Mouse (Mus musculus) spleen, adult 2 months (tissue): ENCODE measurements around the gene Jrkl. TPM values are rescaled to one million over a fixed set of nuclear protein-coding genes. Genes with fewer than 3 reads are reported as not detected.

Experiments
- DNase-seq, 2 experiments: peaks; one replicate each; pipeline versions ENCODE4 v3.0.0 to v3.0.0-alpha.2; 2012 to 2021; ENCODE audit warnings: low spot score in 2 of 2, low read depth in 1 of 2
- H3K27ac ChIP-seq: fragments of 200-500 bp; 2 replicates; pipeline ENCODE4 v1.5.1; 2012; ENCODE audit warnings: low read length, inconsistent platforms; ENCODE audit not compliant: insufficient read depth
- H3K27me3 ChIP-seq: fragments of 200-500 bp; 2 replicates; pipeline ENCODE4 v1.6.1; 2012; ENCODE audit warnings: mild to moderate bottlenecking, moderate library complexity, low read length, inconsistent platforms; ENCODE audit not compliant: control insufficient read depth, insufficient read depth
- H3K36me3 ChIP-seq: fragments of 200-500 bp; 2 replicates; pipeline ENCODE4 v1.6.1; 2012; ENCODE audit warnings: mild to moderate bottlenecking, low read length, inconsistent platforms; ENCODE audit not compliant: control insufficient read depth, insufficient read depth
- H3K4me1 ChIP-seq: fragments of 200-500 bp; 2 replicates; pipeline ENCODE4 v1.6.1; 2011; ENCODE audit warnings: inconsistent platforms; ENCODE audit not compliant: control insufficient read depth, insufficient read depth, insufficient read length
- H3K4me3 ChIP-seq: fragments of 200-500 bp; 2 replicates; pipeline ENCODE4 v1.5.1; 2011; ENCODE audit warnings: mild to moderate bottlenecking, inconsistent platforms; ENCODE audit not compliant: insufficient read depth, insufficient read length; ENCODE audit errors: extremely low read depth
- CTCF ChIP-seq: fragments of 200-500 bp; IDR thresholded peaks from 2 replicates; pipeline ENCODE4 v1.5.1; 2011; ENCODE audit warnings: mild to moderate bottlenecking, inconsistent platforms; ENCODE audit not compliant: insufficient read depth, insufficient read length, insufficient replicate concordance; ENCODE audit errors: extremely low read depth
- POLR2A ChIP-seq: fragments of 200-500 bp; IDR thresholded peaks from 2 replicates; pipeline ENCODE4 v1.6.1; 2011; ENCODE audit warnings: low read depth, low read length, inconsistent platforms
- WGBS: fragments of 180-500 bp; shearing (Covaris S2); methylation state at CpG from one replicate; pipeline ENCODE4 v1.1.7; 2018; 5-methylcytosine and 5-hydroxymethylcytosine counted together
- polyA plus RNA-seq: library from polyadenylated mRNA; depleted of rRNA; stranded (reverse); fragments of >200 nt; gene quantifications from 2 replicates; pipeline ENCODE4 v1.2.3, GENCODE M21; 2012; rRNA removed

The Jrkl gene
- polyA plus RNA-seq, 1 experiment, result 0.30 TPM

- 87% methylated on average over 2 of the region's 2 CpGs for WGBS
- DNase-seq, result no peak
- TF ChIP-seq POLR2A, result no peak
- no peak for TF ChIP-seq CTCF
- Histone ChIP-seq H3K4me3 (no peak overlapping the region), H3K27ac (no peak overlapping the region), H3K27me3 (no peaks in the 10 kb centered on the region), H3K4me1 (no peaks in the 10 kb centered on the region), H3K36me3 (no peaks in the 10 kb centered on the region)
Observed at GRCm38 (mm10) chr9:13206369-13206768, 39.3 kb downstream of the Jrkl start.

DNA sequence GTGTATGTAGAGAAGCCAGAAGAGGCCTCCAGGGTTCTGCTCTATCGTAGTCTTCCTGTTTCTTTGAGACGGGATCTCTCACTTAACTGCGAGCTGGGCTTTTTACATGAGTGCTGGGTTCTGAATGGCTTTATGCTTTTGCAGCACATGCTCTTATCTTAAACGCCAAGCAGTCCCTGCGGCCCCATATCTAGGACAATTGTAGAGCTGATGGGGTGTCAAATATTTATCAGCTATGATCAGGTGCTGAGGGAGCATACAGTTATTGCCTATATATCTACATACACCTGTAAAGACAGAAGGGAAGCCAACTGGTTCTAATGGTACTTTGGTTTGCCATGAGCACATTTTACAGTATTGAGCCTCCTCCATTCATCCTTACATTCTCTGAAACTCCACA is 41.9 kb downstream of the Jrkl start:
- H3K36me3 ChIP-seq, result no peaks in the 10 kb centered on the region
- no peak for DNase-seq
- WGBS, result 78% methylated on average over 5 of the region's 5 CpGs
- no peaks in the 10 kb centered on the region for H3K27me3 ChIP-seq
- no peak overlapping the region for H3K4me3 ChIP-seq
- TF ChIP-seq CTCF, result no peak
- TF ChIP-seq POLR2A, result no peak
- no peak overlapping the region for H3K27ac ChIP-seq
- H3K4me1 ChIP-seq, result no peaks in the 10 kb centered on the region

GRCm38 (mm10) chr9:13203109-13203508 is 42.5 kb downstream of the Jrkl start:
- Histone ChIP-seq H3K36me3 (no peaks in the 10 kb centered on the region), H3K27ac (no peak overlapping the region), H3K4me3 (no peak overlapping the region), H3K4me1 (no peaks in the 10 kb centered on the region), H3K27me3 (no peaks in the 10 kb centered on the region)
- TF ChIP-seq CTCF (no peak), POLR2A (no peak)
- WGBS, result 32% methylated on average over 1 of the region's 1 CpGs
- no peak for DNase-seq

- Histone ChIP-seq H3K4me1 (no peaks in the 10 kb centered on the region), H3K27me3 (no peaks in the 10 kb centered on the region), H3K27ac (no peak overlapping the region), H3K4me3 (no peak overlapping the region), H3K36me3 (no peaks in the 10 kb centered on the region)
- WGBS, result 86% methylated on average over 3 of the region's 3 CpGs
- DNase-seq, result no peak
- TF ChIP-seq CTCF (no peak), POLR2A (no peak)
Observed at GRCm38 (mm10) chr9:13200079-13200478, 45.5 kb downstream of the Jrkl start.

DNA sequence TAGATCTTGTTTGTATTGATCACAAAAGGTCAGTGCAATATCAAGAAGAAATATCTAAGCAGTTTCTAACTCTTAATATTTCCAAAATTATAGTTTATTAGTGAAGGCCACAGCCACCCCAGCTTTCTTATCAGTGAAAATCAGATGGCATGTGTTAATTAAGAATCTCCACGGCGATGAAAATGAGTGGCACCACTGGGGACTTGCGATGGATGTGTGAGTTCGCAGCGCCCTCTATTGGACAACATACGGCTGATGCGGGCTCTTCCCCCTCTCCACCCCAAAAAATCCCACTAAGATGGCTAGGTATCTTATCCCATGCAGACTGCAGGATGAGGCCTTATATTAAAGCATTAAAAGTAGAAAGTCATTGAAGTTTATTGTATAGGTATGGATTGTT is 49.9 kb downstream of the Jrkl start:
- no peak for TF ChIP-seq POLR2A
- TF ChIP-seq CTCF, result peak; percentile 48; the same call in 1 of the 2 replicates
- H3K27me3 ChIP-seq, result no peaks in the 10 kb centered on the region
- WGBS, result 5% methylated on average over 7 of the region's 7 CpGs
- no peak overlapping the region for H3K4me3 ChIP-seq
- no peaks in the 10 kb centered on the region for H3K4me1 ChIP-seq
- H3K36me3 ChIP-seq, result no peaks in the 10 kb centered on the region
- no peak for DNase-seq
- no peak overlapping the region for H3K27ac ChIP-seq

- Histone ChIP-seq H3K4me1 (no peaks in the 10 kb centered on the region), H3K27ac (no peak overlapping the region), H3K4me3 (no peak overlapping the region), H3K36me3 (no peaks in the 10 kb centered on the region), H3K27me3 (no peaks in the 10 kb centered on the region)
- DNase-seq, result no peak
- TF ChIP-seq POLR2A, result no peak
- no peak for TF ChIP-seq CTCF
- 3% methylated on average over 4 of the region's 4 CpGs for WGBS
Observed at GRCm38 (mm10) chr9:13195268-13195667, 50.4 kb downstream of the Jrkl start.

DNA sequence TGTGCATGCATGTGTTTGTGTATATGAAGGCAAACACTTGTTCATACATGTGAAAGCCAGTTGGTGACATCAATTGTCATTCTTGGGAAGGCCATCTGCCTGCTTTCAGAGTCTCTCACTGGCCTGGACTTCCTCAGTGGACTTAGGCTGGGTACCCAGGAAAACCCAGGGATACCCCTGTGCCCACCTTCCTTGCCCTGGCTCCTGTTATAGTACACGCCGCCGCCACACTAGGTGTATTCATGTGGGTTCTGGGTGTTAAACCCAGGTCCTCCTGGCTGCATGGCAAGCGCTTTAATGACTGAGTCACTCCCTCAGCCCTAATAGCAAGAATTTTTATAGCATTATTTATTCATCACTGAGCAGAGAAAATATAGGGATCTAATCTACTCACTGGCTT is 51.0 kb downstream of the Jrkl start:
- 92% methylated on average over 4 of the region's 4 CpGs for WGBS
- no peaks in the 10 kb centered on the region for H3K4me1 ChIP-seq
- no peaks in the 10 kb centered on the region for H3K36me3 ChIP-seq
- H3K27ac ChIP-seq, result no peak overlapping the region
- H3K27me3 ChIP-seq, result no peaks in the 10 kb centered on the region
- DNase-seq, result no peak
- TF ChIP-seq CTCF (no peak), POLR2A (no peak)
- H3K4me3 ChIP-seq, result no peak overlapping the region

Other genes starting within 250 kb of the Jrkl start
- 6.5 and 8.3 TPM in 2 replicates for gene Ccdc82, start 1.1 kb upstream of the Jrkl start, polyA plus RNA-seq
- gene Maml2, start 52.1 kb upstream of the Jrkl start, polyA plus RNA-seq, result 9.4 and 10.9 TPM in 2 replicates
- not detected in 2 replicates for gene Gm17571, start 200.9 kb upstream of the Jrkl start, polyA plus RNA-seq